Mouse (Mus musculus) cerebellum, adult 2 months (tissue): Measurements from ENCODE around the gene Ncam2. TPM values are rescaled to one million over a fixed set of nuclear protein-coding genes. Genes with fewer than 3 reads are reported as not detected.

Experiments used
- DNase-seq, 2 experiments: peaks; one replicate each; pipeline ENCODE4 v3.0.0; 2021
- H3K27ac ChIP-seq: fragments of 200-500 bp; 2 replicates; pipeline ENCODE4 v1.5.1; 2012; ENCODE audit warnings: low read length, control low read depth, inconsistent platforms; ENCODE audit not compliant: insufficient read depth
- H3K27me3 ChIP-seq: fragments of 200-500 bp; 2 replicates; pipeline ENCODE4 v1.6.1; 2012; ENCODE audit warnings: inconsistent platforms, mild to moderate bottlenecking, low read length, moderate library complexity; ENCODE audit not compliant: control insufficient read depth, insufficient read depth
- H3K4me1 ChIP-seq: fragments of 200-500 bp; 2 replicates; pipeline ENCODE4 v1.6.1; 2011; ENCODE audit warnings: low read length; ENCODE audit not compliant: control insufficient read depth, insufficient read depth
- H3K4me3 ChIP-seq: fragments of 200-500 bp; replicated peaks from 2 replicates; pipeline ENCODE3; 2011; ENCODE audit warnings: mild to moderate bottlenecking, low read depth, low read length, control low read depth; ENCODE audit not compliant: insufficient read depth
- CTCF ChIP-seq: fragments of 200-500 bp; IDR thresholded peaks from 2 replicates; pipeline ENCODE4 v1.5.1; 2011; ENCODE audit warnings: low read depth, mild to moderate bottlenecking, control low read depth, low read length, moderate library complexity, borderline replicate concordance; ENCODE audit not compliant: insufficient read depth
- POLR2A ChIP-seq: fragments of 200-500 bp; IDR thresholded peaks from 2 replicates; pipeline ENCODE4 v1.6.1; 2011; ENCODE audit warnings: low read length, control low read depth, borderline replicate concordance; ENCODE audit not compliant: insufficient read depth
- WGBS: fragments of 180-500 bp; shearing (Covaris S2); methylation state at CpG from one replicate; pipeline ENCODE4 v1.1.7; 2018; 5-methylcytosine and 5-hydroxymethylcytosine counted together
- polyA plus RNA-seq: library from polyadenylated mRNA; depleted of rRNA; stranded (reverse); fragments of >200 nt; gene quantifications from 2 replicates; pipeline ENCODE4 v1.2.3, GENCODE M21; 2012

Gene Ncam2
- polyA plus RNA-seq, 1 experiment = 12.9 TPM

GRCm38 (mm10) chr16:81319037-81319436 is 118.5 kb downstream of the Ncam2 start:
- WGBS = 83% methylated on average over 1 of the region's 1 CpGs

DNA sequence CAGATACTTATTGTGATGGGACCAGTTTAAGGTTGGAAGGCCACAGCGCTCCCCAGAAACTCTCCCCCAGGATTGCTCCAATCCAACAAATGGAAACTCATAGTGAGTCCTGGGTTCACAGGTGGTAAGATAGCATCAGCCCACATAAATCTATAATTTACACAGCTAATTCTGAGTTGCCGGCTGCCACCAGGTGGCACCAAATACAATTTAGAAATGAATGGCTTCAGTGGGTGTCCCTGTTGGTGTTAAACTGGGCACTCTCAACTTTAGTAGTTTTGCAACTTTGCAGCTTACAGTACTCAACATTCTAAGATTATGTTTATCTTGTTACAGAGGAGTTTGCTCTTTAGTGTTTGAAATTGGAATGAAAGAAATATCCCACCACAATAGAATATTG is 130.0 kb downstream of the Ncam2 start:
- H3K4me3 ChIP-seq = no peak overlapping the region
- no peaks in the 10 kb centered on the region for H3K27me3 ChIP-seq
- no peaks in the 10 kb centered on the region for H3K4me1 ChIP-seq
- TF ChIP-seq CTCF = peak; percentile 50
- TF ChIP-seq POLR2A = no peak
- H3K27ac ChIP-seq = no peak overlapping the region
- peak; percentile 37 to 48 for DNase-seq
- WGBS = 29% methylated on average over 2 of the region's 2 CpGs

More at GRCm38 (mm10) chr16:81319037-81319436, 118.5 kb downstream of the Ncam2 start:
- TF ChIP-seq CTCF = no peak
- no peak for TF ChIP-seq POLR2A
- H3K27ac ChIP-seq = no peak overlapping the region
- H3K4me3 ChIP-seq = no peak overlapping the region
- no peaks in the 10 kb centered on the region for H3K4me1 ChIP-seq
- no peaks in the 10 kb centered on the region for H3K27me3 ChIP-seq
- DNase-seq = no peak

GRCm38 (mm10) chr16:81365901-81366300 is 165.4 kb downstream of the Ncam2 start:
- WGBS = 71% methylated on average over 2 of the region's 2 CpGs

DNA sequence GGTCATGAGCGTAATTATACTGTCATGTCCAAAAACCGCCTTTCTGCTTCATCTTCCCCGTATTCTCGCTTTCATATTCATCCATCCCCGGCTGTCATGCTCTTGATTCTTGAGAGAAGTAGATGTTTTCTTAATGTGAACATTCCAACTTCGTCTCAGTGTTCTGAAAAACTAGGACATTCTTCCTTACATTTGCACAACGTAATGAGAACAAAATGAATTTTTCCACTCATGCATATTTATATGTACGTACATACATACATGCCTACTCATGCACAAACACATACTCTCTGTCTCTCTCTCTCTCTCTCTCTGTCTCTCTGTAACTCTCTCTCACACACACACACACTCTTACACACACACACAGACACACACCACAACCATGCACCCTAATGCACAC is 173.7 kb downstream of the Ncam2 start:
- TF ChIP-seq POLR2A (no peak), CTCF (no peak)
- Histone ChIP-seq H3K27ac (no peak overlapping the region), H3K27me3 (no peaks in the 10 kb centered on the region), H3K4me3 (no peak overlapping the region), H3K4me1 (no peaks in the 10 kb centered on the region)
- DNase-seq = no peak
- 93% methylated on average over 8 of the region's 8 CpGs for WGBS

More at GRCm38 (mm10) chr16:81365901-81366300, 165.4 kb downstream of the Ncam2 start:
- Histone ChIP-seq H3K27me3 (no peaks in the 10 kb centered on the region), H3K4me3 (no peak overlapping the region), H3K4me1 (no peaks in the 10 kb centered on the region), H3K27ac (no peak overlapping the region)
- no peak for TF ChIP-seq CTCF
- TF ChIP-seq POLR2A = no peak
- no peak for DNase-seq

DNA sequence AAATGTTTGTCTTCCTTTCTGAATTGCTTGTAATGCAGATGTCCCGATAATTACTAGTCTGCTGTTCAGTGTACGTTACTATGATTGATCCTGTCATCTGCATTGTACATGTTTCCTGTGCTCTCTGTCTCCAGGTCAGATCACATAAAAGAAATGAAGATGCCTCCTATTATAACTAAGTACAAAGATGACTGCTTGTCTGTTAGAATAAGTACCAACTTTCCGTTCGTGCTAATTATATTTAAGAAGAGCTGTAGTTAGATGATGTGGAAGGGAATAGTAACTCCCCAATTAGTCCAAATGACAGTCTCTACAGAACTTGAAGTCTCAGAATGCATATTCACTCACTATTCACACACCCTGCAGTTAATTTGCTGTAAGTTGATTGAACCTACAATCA is 179.9 kb downstream of the Ncam2 start:
- TF ChIP-seq CTCF (no peak), POLR2A (no peak)
- H3K27me3 ChIP-seq = no peaks in the 10 kb centered on the region
- no peak for DNase-seq
- no peak overlapping the region for H3K27ac ChIP-seq
- H3K4me3 ChIP-seq = no peak overlapping the region
- 81% methylated on average over 4 of the region's 4 CpGs for WGBS
- H3K4me1 ChIP-seq = no peaks in the 10 kb centered on the region

- no peak for TF ChIP-seq CTCF
- TF ChIP-seq POLR2A = no peak
- Histone ChIP-seq H3K27me3 (no peaks in the 10 kb centered on the region), H3K27ac (no peak overlapping the region), H3K4me3 (no peak overlapping the region), H3K4me1 (no peaks in the 10 kb centered on the region)
- no peak for DNase-seq
- WGBS = 91% methylated on average over 2 of the region's 2 CpGs
These were observed 188.1 kb downstream of the Ncam2 start for GRCm38 (mm10) chr16:81388646-81389045.

- H3K27me3 ChIP-seq = no peaks in the 10 kb centered on the region
- no peak for TF ChIP-seq POLR2A
- no peak for TF ChIP-seq CTCF
- H3K4me3 ChIP-seq = no peak overlapping the region
- DNase-seq = no peak
- H3K4me1 ChIP-seq = no peaks in the 10 kb centered on the region
- H3K27ac ChIP-seq = no peak overlapping the region
- 91% methylated on average over 7 of the region's 7 CpGs for WGBS
These were observed 234.1 kb downstream of the Ncam2 start for GRCm38 (mm10) chr16:81434559-81434958.

DNA sequence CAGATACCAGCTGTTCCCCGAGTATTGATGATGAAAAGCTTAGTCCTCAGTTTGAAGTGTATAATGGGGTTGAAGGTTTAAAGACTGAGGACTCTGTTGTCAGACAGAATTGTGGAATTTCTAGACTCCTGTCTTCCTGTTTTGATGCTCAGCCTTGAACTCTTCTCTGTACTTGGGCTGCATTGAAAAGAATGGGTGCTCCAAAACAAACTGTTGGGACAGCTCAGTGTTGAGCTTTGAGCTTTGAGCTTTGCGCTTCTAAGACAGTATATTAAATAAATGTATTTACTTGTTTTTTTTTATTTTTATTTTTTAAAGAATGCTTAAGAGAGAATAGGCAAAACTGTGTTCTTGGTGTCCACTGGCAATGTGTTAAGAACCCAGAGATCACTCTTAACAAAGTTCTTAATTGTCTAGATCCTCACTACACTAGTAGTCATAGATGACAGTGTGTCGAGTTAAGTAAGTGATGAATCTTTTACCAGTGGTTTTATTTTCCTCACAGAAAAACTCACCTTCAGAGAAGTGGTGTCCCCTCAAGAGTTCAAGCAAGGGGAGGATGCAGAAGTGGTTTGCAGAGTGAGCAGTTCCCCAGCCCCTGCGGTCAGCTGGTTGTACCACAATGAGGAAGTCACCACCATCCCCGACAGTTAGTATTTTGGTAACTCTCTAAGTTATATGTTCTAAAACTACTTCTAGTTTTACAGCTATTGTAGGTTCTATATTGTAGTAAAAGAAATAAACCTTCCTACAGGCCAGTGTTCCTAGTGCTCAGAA is 236.8 kb downstream of the Ncam2 start:
- TF ChIP-seq CTCF = no peak
- Histone ChIP-seq H3K27me3 (no peaks in the 10 kb centered on the region), H3K27ac (no peak overlapping the region), H3K4me1 (no peaks in the 10 kb centered on the region), H3K4me3 (no peak overlapping the region)
- DNase-seq = no peak
- 87% methylated on average over 5 of the region's 5 CpGs for WGBS
